Mouse (Mus musculus): ENCODE measurements around the gene Zfp622.

The Zfp622 gene

DNA sequence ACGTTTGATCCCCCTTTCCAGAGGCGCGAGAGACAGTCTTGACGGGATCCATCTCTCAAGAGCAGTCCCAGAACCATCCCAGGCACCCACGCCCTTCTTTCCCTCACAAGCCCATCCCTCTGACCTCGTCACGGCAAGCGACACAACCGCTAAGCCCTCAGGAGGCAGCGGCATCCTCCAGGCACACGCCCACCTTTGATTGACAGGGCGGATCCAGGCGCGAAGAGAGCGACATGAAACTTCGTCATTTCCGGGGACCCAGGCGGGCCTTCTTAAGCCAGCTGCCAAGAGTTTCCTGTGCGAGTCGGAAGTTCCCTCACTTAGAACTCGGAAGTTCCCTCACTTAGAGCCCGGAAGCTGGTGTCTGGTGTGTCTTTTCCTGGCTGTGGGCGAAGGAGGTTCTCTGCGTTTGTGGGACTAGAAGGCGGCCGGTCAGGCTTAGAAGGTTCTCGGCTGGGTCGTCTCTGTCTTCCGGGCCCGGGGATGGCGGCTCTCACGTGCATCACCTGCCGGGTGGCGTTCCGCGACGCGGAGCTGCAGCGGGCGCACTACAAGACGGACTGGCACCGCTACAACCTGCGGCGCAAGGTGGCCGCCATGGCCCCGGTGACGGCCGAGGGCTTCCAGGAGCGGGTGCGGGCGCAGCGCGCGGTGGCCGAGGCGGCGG lies at the start of gene Zfp622:
Gene Zfp622, plus strand, starts transcription at position 300 of the 667 bp plus-strand sequence.
- DNase-seq, result peak; percentile 96

GRCm38 (mm10) chr15:25934411-25934810 lies 49.8 kb upstream of the Zfp622 start:
- no peak for DNase-seq

DNA sequence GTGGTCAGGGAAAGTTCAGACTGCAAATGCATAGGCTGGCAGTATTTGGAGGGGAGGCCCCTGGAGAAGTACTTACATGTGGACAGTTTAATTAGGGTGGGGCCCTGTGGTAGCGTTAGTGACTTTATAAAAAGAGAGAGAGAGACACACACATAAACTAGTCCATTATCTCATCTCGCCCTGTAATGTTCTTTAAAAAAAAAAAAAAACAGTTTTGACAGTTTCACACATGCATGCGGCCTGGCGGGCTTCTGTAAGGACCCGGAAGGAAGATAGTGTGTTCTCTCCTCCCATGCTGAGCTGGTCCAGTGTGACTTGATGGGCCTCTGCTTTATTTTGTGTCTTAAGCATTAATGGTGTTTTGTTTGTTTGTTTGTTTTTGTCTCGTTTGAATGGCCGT lies 45.7 kb upstream of the Zfp622 start:
- no peak for DNase-seq

GRCm38 (mm10) chr15:25940397-25941377 lies 43.5 kb upstream of the Zfp622 start:
- peak; percentile 43 for DNase-seq

DNA sequence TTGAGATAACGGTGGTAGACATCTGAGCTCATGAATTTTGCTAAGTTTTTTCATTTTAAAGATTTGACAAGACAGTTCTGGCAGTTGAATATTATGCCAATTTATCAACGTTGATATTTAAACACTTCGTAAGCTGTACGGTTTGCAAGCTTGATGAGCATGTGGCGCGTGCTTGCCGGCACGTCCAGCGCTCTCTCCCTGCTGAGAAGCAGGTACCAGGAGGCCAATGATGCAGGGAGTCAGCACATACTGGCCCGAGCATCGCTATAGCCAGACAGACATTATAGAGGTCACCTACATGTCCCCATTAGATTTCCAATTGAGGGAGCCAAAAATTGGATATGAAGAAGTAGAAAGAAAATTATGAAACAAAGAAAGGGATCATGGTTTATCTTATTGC lies 42.7 kb upstream of the Zfp622 start:
- no peak for DNase-seq

GRCm38 (mm10) chr15:25942415-25942814 lies 41.8 kb upstream of the Zfp622 start:
- no peak for DNase-seq

GRCm38 (mm10) chr15:25943386-25944137 lies 40.6 kb upstream of the Zfp622 start:
- peak; percentile 26 for DNase-seq

DNA sequence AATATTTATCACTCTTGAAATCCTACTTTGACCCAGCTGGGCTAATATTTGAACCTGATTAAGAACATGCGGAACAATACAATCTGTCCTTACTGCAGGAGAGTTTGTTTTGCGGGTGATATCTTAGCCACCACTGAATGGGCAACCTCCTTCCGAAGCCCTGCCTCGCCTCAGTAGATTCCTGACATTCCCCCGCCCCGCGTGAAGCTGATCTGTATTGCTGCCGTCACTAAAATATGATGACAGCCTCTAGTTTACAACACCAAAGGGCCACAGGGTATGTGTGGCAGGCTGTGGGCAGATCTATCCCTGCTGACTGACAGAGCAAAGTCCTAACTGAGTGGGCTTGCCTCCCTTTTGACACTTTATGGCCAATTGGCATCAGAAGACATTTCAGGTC lies 38.9 kb upstream of the Zfp622 start:
- DNase-seq, result peak; percentile 38

DNA sequence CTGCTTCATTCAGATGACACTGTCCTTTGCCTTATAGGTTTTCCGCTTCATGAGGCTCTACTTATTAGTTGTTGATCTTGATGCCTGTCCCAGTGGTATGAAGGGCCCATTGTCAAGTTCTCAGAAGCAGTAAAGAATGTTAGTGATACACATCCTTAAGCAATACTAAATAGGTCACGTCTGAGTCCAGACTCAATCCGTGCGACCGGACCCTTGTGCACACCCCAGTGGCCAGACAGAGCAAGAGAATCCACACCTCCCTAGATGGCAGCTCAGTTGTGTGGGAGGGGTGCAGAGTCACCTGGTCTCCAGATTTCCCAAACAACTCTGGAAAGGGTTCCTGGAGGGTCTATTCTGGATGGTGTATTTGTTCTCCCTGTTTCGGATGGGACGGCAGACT lies 37.7 kb upstream of the Zfp622 start:
- DNase-seq, result no peak

DNA sequence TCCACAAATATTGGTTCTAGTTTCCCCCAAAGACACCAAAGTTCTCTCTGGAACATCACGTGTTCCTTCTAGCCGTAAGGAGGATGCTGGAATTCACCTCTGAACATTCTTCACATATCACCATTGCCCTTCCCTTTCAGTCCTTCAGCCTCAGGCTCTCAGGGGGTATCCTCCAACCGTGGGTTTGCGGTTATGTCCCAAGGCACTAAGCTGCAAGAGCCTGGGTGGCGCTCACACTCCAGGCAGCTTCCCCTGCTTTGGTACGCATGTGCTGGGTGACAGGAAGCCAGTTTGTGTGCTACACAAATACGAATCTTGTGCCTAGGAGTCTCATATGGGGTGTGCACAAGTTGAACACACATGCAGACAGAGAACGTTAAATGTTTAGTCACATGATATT lies 36.8 kb upstream of the Zfp622 start:
- DNase-seq, result no peak

DNA sequence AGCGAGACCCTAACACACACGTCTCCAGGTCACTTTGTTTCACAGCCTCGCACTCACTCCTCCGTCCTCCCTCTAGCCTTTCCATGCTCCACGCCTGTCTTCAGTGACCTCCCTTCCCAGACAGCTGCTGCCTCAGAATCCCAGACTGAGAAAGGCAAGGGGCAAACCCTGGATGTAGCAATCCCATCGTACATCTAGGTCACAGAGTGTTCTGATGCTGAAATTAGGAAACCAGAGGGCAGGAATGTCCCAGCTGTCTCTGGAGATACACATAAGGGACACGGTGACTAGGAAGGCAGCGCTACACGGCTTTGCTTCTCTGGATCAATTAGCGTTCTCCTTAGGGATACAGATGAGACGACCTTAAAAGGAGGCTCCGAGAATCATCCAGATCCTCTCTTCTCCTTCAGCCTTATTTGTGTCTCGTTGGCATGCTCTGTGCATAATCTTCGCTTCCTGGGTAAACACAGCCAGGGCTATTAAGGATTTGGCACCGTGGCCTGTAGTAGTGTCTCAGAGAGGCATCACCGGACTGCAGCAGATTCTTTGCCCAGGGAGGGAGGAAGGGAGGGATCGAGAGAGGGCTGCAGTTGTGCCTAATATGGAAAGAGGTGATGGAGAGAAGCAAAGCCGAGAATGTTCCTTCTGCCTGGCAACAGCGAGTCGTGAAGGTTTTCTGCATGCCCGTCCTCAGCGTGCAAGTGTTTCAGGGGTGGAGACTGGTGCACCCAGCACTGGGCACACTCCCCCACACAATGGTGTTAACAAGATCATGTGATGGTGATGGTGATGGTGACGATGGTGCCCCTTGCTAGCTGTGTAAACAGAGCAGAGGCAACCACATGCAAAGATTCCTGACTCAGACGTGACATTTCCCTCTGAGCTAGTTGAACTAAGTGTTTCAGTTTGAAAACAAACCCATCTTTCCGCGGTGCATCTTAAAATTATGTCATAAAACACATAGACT lies 35.6 kb upstream of the Zfp622 start:
- DNase-seq, result no peak

DNA sequence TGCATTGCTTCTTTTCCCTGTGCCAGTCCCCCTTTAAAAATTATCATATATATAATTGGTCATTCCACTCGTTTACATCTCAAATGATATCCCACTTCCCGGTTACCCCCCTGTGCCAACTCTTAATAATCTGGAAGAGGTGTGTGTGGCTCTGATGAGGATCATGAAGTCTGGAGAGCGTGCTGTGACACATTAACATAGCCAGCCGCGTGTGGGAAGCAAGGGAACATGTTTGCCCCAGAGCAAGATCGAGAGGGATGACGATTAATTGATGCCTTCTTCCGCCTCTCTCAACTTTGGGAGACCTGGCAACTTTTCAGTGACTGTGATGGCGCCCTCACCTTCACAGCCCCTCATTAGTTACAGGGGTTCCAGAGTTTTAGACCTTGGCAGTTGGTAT lies 34.5 kb upstream of the Zfp622 start:
- no peak for DNase-seq

GRCm38 (mm10) chr15:25950584-25950983 lies 33.6 kb upstream of the Zfp622 start:
- DNase-seq, result no peak

DNA sequence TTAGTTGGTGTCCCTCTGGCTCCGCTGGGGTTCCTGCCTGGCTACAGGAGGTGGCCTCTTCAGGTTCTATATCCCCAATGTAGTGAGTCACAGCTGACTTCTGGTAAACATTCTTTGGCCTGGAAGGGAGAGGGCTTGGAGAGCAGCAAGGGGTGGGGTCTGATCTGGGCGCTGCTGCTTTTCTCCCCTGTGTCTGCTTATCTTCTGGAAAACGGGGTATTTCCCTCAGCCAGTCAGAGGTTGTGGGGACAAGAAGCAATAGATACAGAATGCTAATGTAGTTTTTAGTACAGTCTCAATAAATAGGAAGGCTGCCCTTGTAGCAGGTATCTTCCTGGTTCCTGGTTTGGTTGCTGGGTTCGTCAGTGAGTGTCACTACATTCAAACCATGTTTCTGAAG lies 33.1 kb upstream of the Zfp622 start:
- no peak for DNase-seq

GRCm38 (mm10) chr15:25956001-25956400 lies 28.2 kb upstream of the Zfp622 start:
- no peak for DNase-seq

DNA sequence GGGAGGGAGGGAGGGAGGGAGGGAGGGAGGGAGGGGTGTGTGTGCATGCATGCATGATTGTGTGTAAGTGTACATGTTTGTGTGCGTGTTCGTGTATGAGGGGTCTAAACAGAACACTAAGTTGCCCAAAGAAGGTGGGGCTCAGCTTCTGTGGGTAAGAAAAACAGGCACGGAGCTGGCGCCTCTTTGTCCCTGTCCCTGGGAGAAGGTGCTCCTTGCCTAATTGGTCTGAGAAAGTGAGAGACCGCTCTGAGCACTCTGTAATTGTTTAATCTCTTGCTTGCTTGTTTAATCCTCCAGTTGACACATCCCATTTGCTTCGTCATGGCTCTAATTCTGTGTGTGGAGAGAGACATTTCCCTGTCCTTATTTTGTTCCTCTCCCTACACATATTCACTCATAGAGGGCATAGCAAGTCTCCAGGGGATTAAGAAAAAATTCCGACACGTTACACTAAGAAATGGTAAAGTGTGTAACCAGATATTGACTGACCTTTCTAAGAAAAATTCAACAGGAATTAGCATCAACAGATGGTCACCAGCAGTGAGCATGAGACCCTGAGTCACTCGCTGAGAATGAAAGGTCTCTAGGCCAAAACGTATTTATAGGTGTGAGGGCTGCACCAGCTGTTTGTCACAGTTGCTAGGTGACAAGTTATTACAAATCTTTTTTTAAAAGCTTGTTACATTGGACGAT lies 27.6 kb upstream of the Zfp622 start:
- peak; percentile 21 for DNase-seq

GRCm38 (mm10) chr15:25957651-25958050 lies 26.5 kb upstream of the Zfp622 start:
- DNase-seq, result peak; percentile 14

GRCm38 (mm10) chr15:25959375-25959774 lies 24.8 kb upstream of the Zfp622 start:
- peak; percentile 30 for DNase-seq

- DNase-seq, result no peak
Observed at GRCm38 (mm10) chr15:25960231-25960630, 23.9 kb upstream of the Zfp622 start.

DNA sequence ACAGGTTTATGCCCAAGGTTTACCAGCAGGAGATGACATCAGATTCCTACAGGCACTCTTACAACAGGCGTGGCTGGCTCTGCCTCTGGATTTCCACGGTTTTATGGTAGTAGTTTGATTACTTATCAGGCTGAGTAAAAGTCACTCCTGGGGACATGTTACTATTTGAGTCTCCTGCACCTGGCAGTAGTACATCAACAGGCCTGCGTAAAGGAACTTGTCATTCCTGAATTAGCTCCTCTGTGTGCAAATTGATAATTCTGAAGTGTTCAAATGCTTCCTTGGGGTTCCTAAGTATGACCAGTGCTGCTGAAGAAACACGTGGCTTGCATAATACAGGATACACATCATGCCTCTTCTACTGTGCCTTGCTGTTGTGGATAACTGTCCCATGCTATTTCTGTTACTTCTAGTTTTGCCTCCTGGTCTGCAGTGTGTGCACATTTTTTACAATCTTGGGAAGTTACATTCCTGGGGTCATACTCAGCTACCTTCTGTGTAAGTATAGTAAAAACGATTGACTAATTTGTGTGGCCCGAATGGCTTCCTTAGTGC lies 17.9 kb upstream of the Zfp622 start:
- no peak for DNase-seq

DNA sequence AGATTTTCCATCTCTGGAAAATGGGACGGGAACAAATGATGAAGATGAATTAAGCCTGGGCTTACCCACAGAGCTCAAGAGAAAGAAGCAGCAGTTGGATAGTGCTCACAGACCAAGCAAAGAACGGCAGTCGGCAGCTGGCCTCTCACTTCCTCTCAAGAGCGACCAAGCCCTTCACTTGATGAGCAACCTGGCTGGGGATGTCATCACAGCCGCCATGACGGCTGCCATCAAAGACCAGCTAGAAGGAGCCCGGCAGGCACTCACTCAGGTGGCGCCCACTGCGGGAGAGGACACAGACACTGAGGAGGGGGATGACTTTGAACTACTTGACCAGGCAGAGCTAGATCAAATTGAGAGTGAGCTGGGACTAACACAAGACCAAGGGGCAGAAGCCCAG lies 12.6 kb upstream of the Zfp622 start:
- DNase-seq, result no peak
